Mouse (Mus musculus): ENCODE data around the gene Gm20826.
"Not testable (repeated sequence)": the region's sequence is repeated elsewhere in the genome, so short reads cannot be mapped to it uniquely, and the experiment has no call there.

Gm20826 gene

GRCm38 (mm10) chrY:7638389-7638788 lies at the start of gene Gm20826:
Gene Gm20826, minus strand, starts transcription at chrY:7638489.
- not testable (repeated sequence) for DNase-seq

All from retina, postnatal 1 day (tissue).